Mouse (Mus musculus) cerebellum, postnatal 4 days (tissue): ENCODE results near the gene Gm10226.
"Not testable (repeated sequence)": the region's sequence is repeated elsewhere in the genome, so short reads cannot be mapped to it uniquely, and the experiment has no call there.

Experiments
- DNase-seq, 2 experiments: peaks; one replicate each; pipeline ENCODE4 v3.0.0; 2022; ENCODE audit warnings: low spot score in 2 of 2, mixed read lengths in 1 of 2

Gm10226 gene

GRCm38 (mm10) chr17:21691560-21691959, at the start of gene Gm10226:
Gene Gm10226, plus strand, starts transcription at chr17:21691860.
- DNase-seq: no peak

GRCm38 (mm10) chr17:21648791-21649190, 42.9 kb upstream of the Gm10226 start:
- DNase-seq: no peak

DNA sequence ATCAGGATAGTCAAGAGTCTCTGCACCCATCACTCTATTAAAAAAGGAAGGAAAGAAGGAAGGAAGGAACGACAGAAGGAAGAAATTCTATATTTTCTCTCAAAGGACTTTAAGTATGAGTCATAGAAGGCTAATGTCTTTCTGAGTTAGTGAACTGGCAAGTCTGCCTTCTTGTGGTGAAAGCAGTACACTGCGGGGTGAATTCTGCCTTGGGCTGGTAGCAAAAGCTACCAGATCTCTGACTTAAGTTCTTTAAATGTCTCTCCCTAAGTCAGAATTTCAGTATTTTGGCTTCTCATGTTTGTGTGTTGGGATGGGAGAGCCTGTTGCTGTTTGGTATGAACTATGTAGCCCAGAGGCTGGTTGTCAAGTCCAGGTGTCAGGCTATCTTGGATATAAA, 41.7 kb upstream of the Gm10226 start:
- peak in 1 of 2 experiments; percentile 4 for DNase-seq

DNA sequence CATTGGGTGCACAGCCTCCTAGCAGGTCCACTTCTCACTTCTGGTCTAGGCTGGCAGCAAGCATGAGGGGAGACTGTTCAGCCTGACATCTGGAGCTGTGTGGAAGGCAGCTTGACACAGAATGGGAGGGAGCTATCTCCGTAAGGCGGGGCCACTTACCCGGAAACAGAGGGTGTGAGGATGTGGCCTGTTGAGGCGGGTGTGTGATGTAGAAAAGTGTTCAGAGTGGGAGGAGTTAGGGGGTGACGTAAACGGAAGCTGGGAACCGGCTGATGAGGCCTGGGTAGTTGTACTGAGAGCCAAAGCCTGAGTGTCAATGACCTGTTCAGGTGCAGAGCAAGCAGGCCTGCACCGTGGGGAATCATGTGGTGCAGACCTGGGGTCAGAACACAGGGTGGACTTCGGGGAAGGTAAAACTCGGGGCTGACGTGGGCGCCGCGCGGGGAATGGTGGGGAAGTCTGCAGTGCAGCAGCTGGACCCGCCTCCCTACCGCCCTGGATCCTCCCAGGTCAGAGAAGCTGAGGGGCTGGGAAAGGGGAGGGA, 41.2 kb upstream of the Gm10226 start, which contains the start of gene Zfp983:
Zfp983 (plus strand) TSS at position 261 of the 544 bp plus-strand sequence.
- DNase-seq: peak; percentile 28 to 47

- DNase-seq: not testable (repeated sequence)
Observed at GRCm38 (mm10) chr17:21678826-21679225, 12.8 kb upstream of the Gm10226 start.

DNA sequence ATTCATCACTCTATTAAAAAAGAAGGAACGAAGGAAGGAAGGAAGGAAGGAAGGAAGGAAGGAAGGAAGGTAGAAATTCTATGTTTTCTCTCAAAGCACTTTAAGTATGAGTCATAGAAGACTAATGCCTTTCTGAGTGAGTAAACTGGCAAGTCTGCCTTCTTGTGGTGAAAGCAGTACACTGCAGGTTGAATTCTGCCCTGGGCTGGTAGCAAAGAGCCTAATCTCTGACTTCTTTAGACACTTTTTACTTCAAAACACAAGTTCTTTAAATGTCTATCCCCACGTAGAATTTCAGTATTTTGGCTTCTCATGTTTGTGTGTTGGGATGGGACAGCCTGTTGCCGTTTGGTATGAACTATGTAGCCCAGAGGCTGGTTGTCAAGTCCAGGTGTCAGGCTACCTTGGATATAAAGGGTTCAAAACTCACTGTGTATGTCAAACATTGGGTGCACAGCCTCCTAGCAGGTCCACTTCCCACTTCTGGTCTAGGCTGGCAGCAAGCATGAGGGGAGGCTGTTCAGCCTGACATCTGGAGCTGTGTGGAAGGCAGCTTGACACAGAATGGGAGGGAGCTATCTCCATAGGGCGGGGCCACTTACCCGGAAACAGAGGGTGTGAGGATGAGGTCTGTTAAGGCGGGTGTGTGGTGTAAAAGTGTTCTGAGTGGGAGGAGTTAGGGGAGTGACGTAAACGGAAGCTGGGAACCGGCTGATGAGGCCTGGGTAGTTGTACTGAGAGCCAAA, 12.2 kb upstream of the Gm10226 start:
- peak; percentile 37 to 55 for DNase-seq

DNA sequence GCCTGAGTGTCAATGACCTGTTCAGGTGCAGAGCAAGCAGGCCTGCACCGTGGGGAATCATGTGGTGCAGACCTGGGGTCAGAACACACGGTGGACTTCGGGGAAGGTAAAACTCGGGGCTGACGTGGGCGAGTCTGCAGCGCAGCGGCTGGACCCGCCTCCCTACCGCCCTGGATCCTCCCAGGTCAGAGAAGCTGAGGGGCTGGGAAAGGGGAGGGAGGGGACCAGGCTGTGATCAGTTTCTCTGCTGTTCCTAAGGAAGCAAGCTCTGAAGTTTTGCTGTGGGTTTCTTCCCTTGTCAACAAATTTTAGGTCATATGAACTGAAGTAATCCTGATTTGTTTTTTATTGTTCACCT, 11.7 kb upstream of the Gm10226 start:
- not testable (repeated sequence) for DNase-seq

- no peak for DNase-seq
Observed at GRCm38 (mm10) chr17:21693342-21693741, 1.7 kb downstream of the Gm10226 start.

DNA sequence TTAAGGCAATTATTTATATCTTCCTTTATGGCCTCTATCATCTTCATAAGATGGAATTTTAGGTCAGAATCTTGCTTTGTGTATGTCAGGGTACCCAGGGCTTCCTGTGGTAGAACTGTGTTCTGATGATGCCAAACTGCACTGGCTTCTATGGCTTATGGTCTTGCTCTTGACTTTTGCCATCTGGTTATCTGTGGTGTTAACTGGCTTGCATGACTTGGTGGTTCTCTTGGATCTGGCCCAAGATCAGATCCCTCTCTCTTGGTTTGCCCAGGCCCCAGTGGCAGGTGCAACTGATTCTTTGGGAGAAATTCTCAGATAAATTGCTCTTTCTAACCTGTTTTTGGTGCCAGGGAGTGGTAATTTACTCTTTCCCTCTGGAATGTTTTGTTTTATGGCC, 4.4 kb downstream of the Gm10226 start:
- DNase-seq: no peak

DNA sequence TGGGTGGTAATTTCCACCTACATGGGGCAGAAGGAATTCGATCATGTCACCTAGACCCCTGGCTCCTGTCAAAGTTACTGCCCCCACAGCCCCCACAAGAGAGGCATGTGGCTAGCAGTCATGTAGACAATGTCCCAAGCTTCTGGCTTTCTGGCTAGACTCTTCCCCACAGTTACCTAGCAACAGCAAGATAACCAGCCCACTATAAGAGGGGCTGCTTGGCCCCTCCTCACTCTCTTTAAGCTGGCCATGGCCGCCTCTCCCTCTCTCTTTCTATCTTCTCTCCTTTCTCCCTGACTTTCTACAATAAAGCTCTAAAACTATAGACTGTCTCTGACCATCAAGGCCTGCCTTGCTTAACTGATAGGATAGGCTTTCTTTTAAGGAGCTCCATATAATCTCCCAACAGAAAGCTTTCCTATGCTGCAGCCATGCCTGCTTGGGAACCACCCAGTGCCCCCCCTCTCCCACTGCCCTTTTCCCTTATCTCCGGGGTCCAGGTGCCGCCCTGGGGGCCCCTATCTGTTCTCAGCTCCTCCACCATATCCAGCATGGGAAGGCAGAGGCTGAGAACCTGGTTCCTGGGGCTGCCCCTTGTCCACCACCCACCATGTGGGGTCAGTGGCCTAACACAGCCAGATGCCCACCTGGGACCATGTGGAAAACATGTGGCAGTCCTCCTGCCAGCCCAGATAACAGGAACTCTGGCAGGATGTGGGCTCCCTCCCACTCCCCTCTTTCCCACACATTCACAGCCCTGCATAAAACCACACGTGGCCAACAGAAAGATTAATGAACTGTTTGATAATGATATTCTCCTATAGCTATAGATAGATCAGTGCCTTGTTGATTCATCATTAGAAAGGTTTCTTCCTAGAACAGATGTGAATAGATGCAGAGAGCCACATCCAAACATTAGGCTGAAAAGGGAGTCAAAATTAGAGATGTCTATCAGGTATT, 10.9 kb downstream of the Gm10226 start:
- DNase-seq: no peak

DNA sequence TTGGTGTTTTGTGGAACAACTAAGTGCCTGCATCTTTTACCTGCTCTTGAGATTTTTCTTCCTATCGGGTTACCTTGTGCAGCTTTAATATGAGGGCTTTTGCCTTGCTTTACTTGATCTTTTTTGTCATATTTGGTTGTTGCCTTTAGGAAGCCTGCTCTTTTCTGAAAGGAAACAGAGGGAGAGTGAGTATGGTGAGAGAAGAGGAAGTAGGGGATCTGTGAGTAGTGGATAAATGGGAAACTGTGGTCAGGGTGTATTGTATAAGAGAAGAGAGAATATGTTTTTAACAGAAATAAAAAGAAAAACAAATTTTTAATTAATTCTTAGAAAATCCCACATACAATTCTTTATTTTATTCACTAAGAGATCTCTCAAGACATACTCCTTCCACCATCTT, 11.8 kb downstream of the Gm10226 start:
- DNase-seq: no peak

DNA sequence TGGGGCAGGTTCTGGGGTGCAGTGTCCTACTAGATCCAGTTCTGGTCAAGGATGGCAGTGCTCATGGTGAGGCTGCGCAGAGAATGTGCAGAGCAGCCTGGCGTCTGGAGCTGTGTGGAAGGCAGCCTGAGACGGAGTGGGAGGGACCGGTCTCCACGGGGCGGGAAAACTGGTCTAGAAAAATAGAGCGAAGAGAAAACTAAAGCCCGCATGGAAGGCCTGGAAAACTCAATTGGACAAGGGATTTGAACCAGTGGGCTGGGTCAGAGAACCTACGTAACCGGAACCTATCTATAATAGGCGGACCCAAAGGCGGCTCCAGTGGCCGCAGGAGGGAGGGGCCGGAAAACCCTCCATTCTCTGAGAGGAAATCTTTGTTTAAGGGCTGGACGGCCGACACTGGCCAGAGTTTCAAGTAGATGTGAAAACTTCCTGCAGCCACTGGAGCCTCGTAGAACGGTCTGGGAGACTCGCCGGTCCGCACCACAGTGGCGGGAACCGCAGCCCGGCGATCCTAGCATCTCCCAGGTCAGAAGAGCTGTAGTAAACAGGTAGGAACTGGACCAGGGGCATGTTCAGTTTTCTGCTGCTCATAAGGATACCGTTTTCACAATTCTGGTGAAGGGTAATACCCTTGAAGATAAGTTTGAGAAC, 15.8 kb downstream of the Gm10226 start, which contains the start of gene Zfp760:
Zfp760 (plus strand) TSS at position 399 of the 654 bp plus-strand sequence.
- DNase-seq: peak; percentile 36 to 73

- no peak for DNase-seq
Observed at GRCm38 (mm10) chr17:21708401-21708800, 16.7 kb downstream of the Gm10226 start.

DNA sequence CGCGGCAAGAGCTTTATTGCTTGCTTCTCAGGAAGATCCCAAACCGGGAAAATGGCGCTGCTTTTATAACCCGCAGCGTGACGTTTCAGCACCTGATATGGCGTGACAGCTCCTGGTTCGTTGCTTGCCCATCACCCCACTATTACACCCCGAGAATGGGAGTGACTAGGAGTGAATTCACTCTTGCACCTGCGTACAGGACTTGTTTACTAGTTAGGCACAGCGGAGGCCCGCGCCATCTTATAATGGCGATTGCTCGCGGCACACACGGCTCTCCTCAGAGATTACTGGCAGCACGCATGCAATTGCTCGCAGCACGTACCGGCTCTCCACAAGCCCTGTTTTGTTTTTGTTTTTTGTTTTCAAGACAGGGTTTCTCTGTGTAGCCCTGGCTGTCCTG, 38.8 kb downstream of the Gm10226 start, which contains the start of gene Zfp229:
Zfp229 (plus strand) TSS at position 301 of the 400 bp plus-strand sequence.
- DNase-seq: not testable (repeated sequence)

- no peak for DNase-seq
Observed at GRCm38 (mm10) chr17:21733049-21733448, 41.4 kb downstream of the Gm10226 start.

DNA sequence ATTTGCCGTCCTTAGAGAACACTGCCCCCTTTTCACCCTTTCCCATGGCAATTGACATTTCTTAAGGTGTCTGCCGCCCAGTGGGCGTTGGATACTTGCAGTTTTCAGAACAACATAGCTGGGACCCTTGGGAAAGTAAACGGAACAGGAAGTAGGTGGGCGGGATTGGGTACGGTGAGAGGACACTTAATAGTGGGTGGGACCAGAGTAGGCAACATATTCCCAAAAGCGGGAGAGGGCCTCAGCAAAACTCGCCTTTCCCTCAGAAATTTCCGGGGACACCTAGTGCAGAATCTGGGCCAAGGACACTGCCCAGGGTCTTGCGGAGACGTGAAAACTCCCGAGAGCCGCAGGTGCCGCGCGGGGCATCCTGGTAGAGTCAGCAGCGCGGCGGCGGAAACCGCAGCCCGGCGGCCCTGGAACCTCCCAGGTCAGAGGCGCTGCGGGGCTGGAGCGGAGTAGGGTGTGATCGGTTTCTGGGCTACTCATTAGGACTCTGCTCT, 41.9 kb downstream of the Gm10226 start:
- peak; percentile 22 to 45 for DNase-seq
